Mouse (Mus musculus): Measurements from ENCODE around the gene Dnm3. TPM values are rescaled to one million over a fixed set of nuclear protein-coding genes. Genes with fewer than 3 reads are reported as not detected.

Dnm3 gene
- total RNA-seq, 4 experiments from 2014 or later: 4.6 to 7.6 (median 6.2) TPM

- DNase-seq (ENCODE audit: low spot score in 2 of 2): peak in 1 of 2 experiments; percentile 9
These were observed 477.9 kb downstream of the Dnm3 start for GRCm38 (mm10) chr1:161999882-162000371.

GRCm38 (mm10) chr1:161999338-161999737, 478.5 kb downstream of the Dnm3 start:
- no peak for DNase-seq (ENCODE audit: low spot score in 2 of 2)

GRCm38 (mm10) chr1:161998781-161999180, 479.1 kb downstream of the Dnm3 start:
- DNase-seq (ENCODE audit: low spot score in 2 of 2): no peak

DNA sequence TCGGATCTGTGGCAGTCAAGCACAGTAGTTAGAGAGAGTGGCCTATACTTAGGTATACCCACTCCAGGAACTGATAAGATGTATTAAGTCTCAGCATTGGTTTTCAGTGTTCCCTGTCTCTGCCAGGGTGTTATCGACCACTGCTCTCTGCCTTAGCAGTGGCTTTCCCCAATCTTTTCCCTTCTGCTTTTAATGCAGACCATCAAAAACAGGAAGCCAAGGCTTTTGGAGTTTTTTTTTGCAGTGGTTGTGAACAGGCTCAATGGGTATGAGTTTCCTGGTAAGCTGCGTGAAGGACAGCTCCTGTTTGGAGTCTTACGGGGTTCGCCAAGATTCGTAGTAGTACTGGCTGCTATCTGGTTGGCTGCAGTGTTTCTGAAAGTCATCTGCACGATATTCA, 485.4 kb downstream of the Dnm3 start:
- DNase-seq (ENCODE audit: low spot score in 2 of 2): no peak

DNA sequence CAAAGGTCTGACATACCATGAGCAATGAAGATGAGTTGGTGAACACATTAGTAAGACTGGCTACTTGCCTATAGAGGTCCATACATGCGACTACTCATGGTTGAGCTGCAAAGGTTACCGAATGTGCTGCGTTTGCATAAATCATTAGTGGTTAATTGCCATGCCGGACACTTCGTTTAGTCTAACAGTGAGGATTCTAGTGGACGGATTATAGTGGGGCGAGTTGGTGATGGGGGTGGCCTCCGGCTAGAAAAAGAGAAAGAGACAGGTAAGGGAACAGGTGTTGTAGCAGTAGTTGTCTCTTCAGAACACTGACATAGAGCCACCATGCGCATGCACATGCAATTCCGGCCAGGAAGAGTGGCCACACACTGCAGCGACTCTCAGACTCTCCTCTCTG, 486.0 kb downstream of the Dnm3 start:
- DNase-seq (ENCODE audit: low spot score in 2 of 2): no peak

DNA sequence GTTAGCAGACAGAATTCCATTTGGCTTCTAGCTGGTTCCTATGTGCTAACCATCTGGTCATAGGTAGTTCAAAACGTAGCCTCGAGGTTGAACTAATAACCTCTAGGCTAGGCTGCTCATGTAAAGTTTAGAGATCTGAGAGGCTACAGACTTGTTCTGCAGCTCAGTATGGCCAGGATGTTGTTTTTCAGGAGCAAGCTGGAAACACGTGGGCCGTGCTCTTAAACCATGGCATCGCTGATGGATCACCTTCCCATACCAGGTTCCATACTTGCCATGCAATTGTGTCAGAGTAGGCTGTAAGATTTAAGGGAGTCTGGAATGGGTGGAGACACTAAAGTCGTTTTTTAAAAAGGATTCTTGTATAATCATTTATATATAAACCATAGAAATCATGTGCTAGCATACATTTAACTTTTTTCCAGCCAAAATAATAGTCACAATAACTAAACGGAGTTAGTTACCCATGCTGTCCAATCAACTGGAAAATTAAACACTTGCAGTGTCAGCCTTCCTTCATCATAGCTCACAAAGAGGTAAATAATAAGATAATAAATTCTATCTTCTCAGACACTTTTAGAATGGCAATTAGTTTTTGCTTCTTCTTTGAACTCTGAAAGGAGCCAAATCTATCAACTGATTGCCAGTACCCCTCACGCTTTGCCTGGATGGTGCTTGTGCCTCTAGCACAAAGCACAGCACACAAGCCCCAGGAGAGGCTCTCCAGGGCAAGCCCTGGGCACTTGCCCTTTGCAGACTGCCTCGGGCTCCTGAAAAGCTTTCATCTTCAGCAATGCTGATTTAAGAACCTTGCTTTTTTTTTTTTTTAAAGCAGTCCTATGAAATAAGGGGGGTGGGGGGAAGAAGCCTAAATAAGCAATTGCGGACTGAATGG, 486.9 kb downstream of the Dnm3 start:
- no peak for DNase-seq (ENCODE audit: low spot score in 2 of 2)

- DNase-seq (ENCODE audit: low spot score in 2 of 2): peak; percentile 61 to 72
These were observed 493.8 kb downstream of the Dnm3 start for GRCm38 (mm10) chr1:161983979-161984566.

- DNase-seq (ENCODE audit: low spot score in 2 of 2): peak in 1 of 2 experiments; percentile 23
These were observed 494.4 kb downstream of the Dnm3 start for GRCm38 (mm10) chr1:161983451-161983850.

- DNase-seq (ENCODE audit: low spot score in 2 of 2): no peak
These were observed 497.1 kb downstream of the Dnm3 start for GRCm38 (mm10) chr1:161980626-161981298.

GRCm38 (mm10) chr1:161980046-161980445, 497.8 kb downstream of the Dnm3 start:
- DNase-seq (ENCODE audit: low spot score in 2 of 2): no peak

DNA sequence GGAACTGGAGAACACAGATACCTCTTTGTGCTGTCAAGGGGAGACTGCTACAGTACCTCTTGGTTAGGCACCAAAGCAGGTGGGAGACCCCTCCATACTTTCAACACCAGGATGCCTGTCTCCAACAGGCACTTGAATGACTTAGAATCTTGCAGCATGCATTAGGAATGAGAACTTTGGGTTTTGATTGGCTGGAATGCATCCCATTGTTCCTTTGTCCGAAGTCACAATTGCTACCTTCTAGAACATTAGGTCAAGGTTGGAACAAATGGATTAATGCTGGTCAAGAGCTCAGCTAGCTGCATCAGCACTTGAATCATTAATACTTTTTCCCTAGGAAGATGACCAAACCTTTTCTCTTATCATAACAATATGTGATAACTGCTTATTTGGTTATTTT, 498.3 kb downstream of the Dnm3 start, which contains the start of gene 4930558K02Rik:
Gene 4930558K02Rik, minus strand, starts transcription at position 101 of the 400 bp plus-strand sequence.
- no peak for DNase-seq (ENCODE audit: low spot score in 2 of 2)

- no peak for DNase-seq (ENCODE audit: low spot score in 2 of 2)
These were observed 499.6 kb downstream of the Dnm3 start for GRCm38 (mm10) chr1:161978173-161978700.

- DNase-seq (ENCODE audit: low spot score in 2 of 2): no peak
These were observed 500.5 kb downstream of the Dnm3 start for GRCm38 (mm10) chr1:161977331-161977730.

DNA sequence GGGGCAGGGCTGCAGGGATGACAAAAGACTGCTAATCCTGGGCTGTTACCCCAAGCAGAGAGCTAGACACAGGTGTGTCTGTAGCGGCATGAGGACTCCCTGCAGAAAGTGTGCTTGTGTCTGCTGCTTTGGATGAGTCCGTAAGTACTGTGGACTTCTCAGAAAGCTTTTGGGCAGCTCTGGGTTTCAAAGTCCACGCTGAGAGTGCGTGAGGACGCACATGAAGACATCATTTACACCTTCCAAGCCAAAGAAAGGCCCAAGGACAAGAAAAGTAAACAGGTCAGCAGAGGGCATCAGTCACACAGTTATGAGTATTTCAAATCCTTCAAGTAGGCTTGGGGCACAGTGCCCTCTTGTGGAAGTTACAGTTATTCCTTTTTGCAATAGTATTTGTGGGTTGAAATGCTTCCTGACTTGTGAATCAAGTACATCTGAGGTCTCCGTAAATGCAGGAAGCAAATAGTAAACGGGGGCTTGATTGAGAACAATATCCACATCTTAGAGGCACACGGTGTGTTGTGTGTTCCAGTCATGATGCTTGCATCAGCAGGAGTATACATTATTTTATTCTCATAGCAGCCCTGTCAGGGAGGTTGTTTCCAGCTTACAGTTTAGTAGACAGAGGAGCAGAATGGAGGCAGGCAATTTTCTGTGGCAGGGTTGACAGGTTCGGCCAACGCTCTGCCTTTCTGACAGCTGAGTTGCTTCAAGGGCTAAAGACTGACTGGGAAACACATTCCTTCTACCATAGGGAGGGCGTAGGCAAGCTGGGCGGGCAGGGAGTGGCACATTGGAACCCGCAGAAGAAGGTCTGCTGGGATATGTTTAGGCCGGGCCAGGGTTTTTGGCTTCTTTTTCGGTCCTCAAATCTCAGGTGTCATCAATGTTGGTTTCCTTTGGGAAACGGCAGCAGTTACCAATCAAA, 501.3 kb downstream of the Dnm3 start:
- DNase-seq (ENCODE audit: low spot score in 2 of 2): peak; percentile 50 to 54

- DNase-seq (ENCODE audit: low spot score in 2 of 2): no peak
These were observed 505.6 kb downstream of the Dnm3 start for GRCm38 (mm10) chr1:161972233-161972632.

DNA sequence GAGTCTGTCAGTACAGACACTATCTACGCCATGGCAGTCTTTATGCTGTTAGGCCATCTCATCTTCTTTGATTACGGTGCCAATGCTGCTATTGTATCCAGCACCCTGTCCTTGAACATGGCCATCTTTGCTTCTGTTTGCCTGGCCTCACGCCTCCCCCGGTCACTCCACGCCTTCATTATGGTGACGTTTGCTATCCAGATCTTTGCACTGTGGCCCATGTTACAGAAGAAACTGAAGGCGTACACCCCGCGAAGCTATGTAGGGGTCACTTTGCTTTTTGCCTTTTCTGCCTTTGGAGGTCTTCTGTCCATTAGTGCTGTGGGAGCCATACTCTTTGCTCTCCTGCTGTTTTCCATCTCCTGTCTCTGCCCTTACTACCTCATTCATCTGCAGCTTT, 507.0 kb downstream of the Dnm3 start:
- DNase-seq (ENCODE audit: low spot score in 2 of 2): no peak

- DNase-seq (ENCODE audit: low spot score in 2 of 2): peak; percentile 92 to 93
These were observed 509.0 kb downstream of the Dnm3 start, which contains the start of gene Pigc for GRCm38 (mm10) chr1:161968589-161969407. Pigc (plus strand) TSS chr1:161969186.

DNA sequence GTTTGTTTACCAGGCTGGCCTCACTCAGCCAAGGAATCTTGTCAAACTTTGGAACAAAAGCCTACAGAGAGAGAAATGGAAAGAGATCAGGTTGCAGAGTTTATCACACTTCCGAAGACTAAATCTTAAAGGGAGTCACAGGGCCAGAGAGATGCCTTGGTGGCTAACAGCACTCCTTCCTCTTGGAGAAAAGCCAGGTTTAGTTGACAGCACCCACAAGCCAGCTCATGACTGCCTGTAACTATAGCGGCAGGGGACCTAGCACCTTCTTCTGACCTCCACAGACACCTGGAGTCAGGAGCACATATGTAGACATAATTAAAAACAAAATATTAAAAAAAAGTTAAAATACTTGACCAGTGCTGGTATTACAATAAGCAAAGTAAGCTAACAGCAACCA, 509.9 kb downstream of the Dnm3 start:
- DNase-seq (ENCODE audit: low spot score in 2 of 2): no peak

Measured in gastrocnemius, adult 8-10 months (tissue).